ENCODE assay signal across 10 mouse cellular contexts in the genomic region with DNA sequence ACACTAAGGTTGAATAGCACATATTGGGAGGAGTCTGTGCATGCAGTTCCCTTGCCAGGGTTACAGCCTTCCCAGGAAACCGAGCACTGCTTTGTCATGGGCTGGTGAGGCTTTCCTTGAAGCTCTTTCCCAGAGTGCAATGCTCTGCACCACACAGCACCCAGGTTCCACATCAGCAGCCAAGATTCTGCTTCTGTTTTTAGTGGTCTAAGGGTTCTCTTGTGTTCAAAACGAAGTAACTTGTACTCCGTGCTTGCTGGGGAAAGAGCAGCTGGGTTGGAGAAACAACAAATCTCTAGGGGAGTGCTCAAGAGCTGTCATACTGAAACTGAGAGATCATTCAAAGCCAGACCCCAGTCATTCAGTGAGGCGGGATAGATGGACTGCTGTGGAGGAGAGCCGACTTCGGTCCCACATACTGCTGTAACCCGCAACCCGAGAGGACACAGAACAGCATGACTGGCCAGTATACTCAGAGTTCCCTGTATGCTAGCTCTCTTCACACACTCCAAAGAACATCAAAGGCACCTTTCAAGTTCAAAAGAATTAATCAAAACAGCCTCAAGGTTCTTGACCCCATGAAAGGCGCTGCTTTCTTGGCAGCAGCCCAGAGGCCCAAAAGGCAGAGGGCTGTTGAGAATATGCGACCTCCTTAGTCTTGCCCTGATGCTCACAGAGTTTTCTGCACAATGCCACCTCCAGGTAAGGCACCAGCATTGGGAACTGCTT. TPM values are rescaled to one million over a fixed set of nuclear protein-coding genes. Genes with fewer than 3 reads are reported as not detected.
DNase-seq lines count a peak whose midpoint lies in the region; ATAC-seq lines count a peak whose summit lies in the region.
"Had no signal": no experiment of that assay in that cellular context is flagged by ENCODE, and none has a peak within 500 bp of the region (broad histone marks: within the 10 kb centered on the region; RNA-seq: fewer than 3 reads in every experiment).

No protein-coding gene starts in this region.

- no peak overlapping the region for H3K4me2 ChIP-seq in heart, embryonic 14.5 days (ENCODE audit: low read length)
- H3K4me2 ChIP-seq in hindbrain, embryonic 16.5 days (ENCODE audit: low read length), result no peak overlapping the region
- H3K4me2 ChIP-seq: heart, embryonic 15.5 days had no signal

- H3K27me3 ChIP-seq in heart, embryonic 14.5 days (ENCODE audit: control insufficient read depth, insufficient read depth, low read length), result no peaks in the 10 kb centered on the region
- no peaks in the 10 kb centered on the region for H3K27me3 ChIP-seq in hindbrain, embryonic 16.5 days (replicated peaks; ENCODE audit: control insufficient read depth, insufficient read depth, low read length)
- H3K27me3 ChIP-seq: heart, embryonic 15.5 days had no signal

- H3K27ac ChIP-seq in heart, embryonic 14.5 days (replicated peaks in 1 of 2; ENCODE audit: control insufficient read depth in 1 of 2, insufficient read depth in 1 of 2, low read depth in 2 of 2, low read length in 2 of 2), result no peak overlapping the region
- no peak overlapping the region for H3K27ac ChIP-seq in hindbrain, embryonic 16.5 days (ENCODE audit: low read depth, low read length)
- H3K27ac ChIP-seq: heart, embryonic 15.5 days had no signal

- H3K4me1 ChIP-seq in heart, embryonic 14.5 days (ENCODE audit: control insufficient read depth in 2 of 2, insufficient read depth in 2 of 2, low read length in 2 of 2), result peaks cover 15 to 21% of the 10 kb centered on the region in 2 experiments
- peaks cover 14% of the 10 kb centered on the region for H3K4me1 ChIP-seq in hindbrain, embryonic 16.5 days (ENCODE audit: control insufficient read depth, insufficient read depth, low read depth, low read length)

- ATAC-seq in heart, embryonic 14.5 days (ENCODE audit: insufficient number of reproducible peaks, insufficient read depth, low FRiP score, low read depth), result no peak
- ATAC-seq in hindbrain, embryonic 16.5 days, result peak; percentile 48
- ATAC-seq in megakaryocyte-erythroid progenitor cell, adult 5-6 weeks (replicated peaks; ENCODE audit: low FRiP score, low TSS enrichment, poor library complexity, severe bottlenecking), result no peak

- no peaks in the 10 kb centered on the region for H3K36me3 ChIP-seq in heart, embryonic 14.5 days (ENCODE audit: control insufficient read depth, insufficient read depth, low read length)
- no peaks in the 10 kb centered on the region for H3K36me3 ChIP-seq in hindbrain, embryonic 16.5 days (ENCODE audit: control insufficient read depth, insufficient read depth, low read length)
- H3K36me3 ChIP-seq: heart, embryonic 15.5 days had no signal

- no peak overlapping the region for H3K4me3 ChIP-seq in heart, embryonic 14.5 days (ENCODE audit: control insufficient read depth in 1 of 2, insufficient read depth in 1 of 2, low read depth in 1 of 2, low read length in 2 of 2)
- no peak overlapping the region for H3K4me3 ChIP-seq in hindbrain, embryonic 16.5 days (ENCODE audit: low read length)
- H3K4me3 ChIP-seq: heart, embryonic 15.5 days had no signal

- H3K9ac ChIP-seq in heart, embryonic 14.5 days (ENCODE audit: low read length), result 0 out of 2 replicates have a peak overlapping the region, but pooled peaks have one; percentile 34
- 0 out of 2 replicates have a peak overlapping the region, but pooled peaks have one; percentile 7 for H3K9ac ChIP-seq in hindbrain, embryonic 16.5 days (ENCODE audit: low read depth, low read length)
- H3K9ac ChIP-seq: heart, embryonic 15.5 days had no signal

- no peaks in the 10 kb centered on the region for H3K9me3 ChIP-seq in heart, embryonic 14.5 days (ENCODE audit: control insufficient read depth, low read length)
- H3K9me3 ChIP-seq in hindbrain, embryonic 16.5 days (ENCODE audit: control insufficient read depth, low read length), result no peaks in the 10 kb centered on the region
- H3K9me3 ChIP-seq: heart, embryonic 15.5 days had no signal

- WGBS in heart, embryonic 14.5 days, result 41% methylated on average over 10 of the region's 10 CpGs
- 32% methylated on average over 10 of the region's 10 CpGs for WGBS in hindbrain, embryonic 16.5 days

- no peak for DNase-seq in heart, adult 18-20 months
- DNase-seq in adrenal gland, postnatal 36 days, result peak; percentile 60 to 76
- peak; percentile 26 for DNase-seq in lung, postnatal 36 days
- DNase-seq in gastrocnemius, adult 18-20 months (ENCODE audit: low spot score), result no peak
- no peak for DNase-seq in layer of hippocampus, adult 9-10 months (ENCODE audit: low spot score)
- DNase-seq: thymus, postnatal 14 days had no signal

RNA-seq across cellular contexts. Expression of a gene that starts 35.5 kb away (rescaled TPM):
- polyA plus RNA-seq in heart, embryonic 14.5 days (2014; fragmentation: Nextera tagmentation; extraction: Ambion mirVana), result 15.7 and 17.7 TPM in 2 replicates
- 1 to 10 TPM; 2.2 to 2.3 TPM for total RNA-seq in heart, adult 18-20 months (2021)
- under 1 TPM; 0.33 to 0.56 TPM for total RNA-seq in adrenal gland, postnatal 36 days (2021)
- polyA plus RNA-seq in hindbrain, embryonic 16.5 days (2015; fragmentation: Nextera tagmentation; extraction: Ambion mirVana), result 1.8 and 2.3 TPM in 2 replicates
- total RNA-seq in gastrocnemius, adult 18-20 months (2021), result not detected
- total RNA-seq in megakaryocyte-erythroid progenitor cell, adult 5-6 weeks (2014; fragmentation: Nextera tagmentation), result not detected in 2 replicates
- not detected in 2 replicates for total RNA-seq in megakaryocyte-erythroid progenitor cell, adult 5-6 weeks (2017)

RNA-seq across cellular contexts. Expression of a gene that starts 36.9 kb away (rescaled TPM):
- polyA plus RNA-seq in heart, embryonic 14.5 days (2014; fragmentation: Nextera tagmentation; extraction: Ambion mirVana), result 0.26 and 0.50 TPM in 2 replicates
- total RNA-seq in heart, adult 18-20 months (2021), result under 1 TPM; 0.30 to 0.41 TPM
- total RNA-seq in adrenal gland, postnatal 36 days (2021), result not detected
- polyA plus RNA-seq in hindbrain, embryonic 16.5 days (2015; fragmentation: Nextera tagmentation; extraction: Ambion mirVana), result not detected in 2 replicates
- total RNA-seq in gastrocnemius, adult 18-20 months (2021), result not detected
- not detected in 2 replicates for total RNA-seq in megakaryocyte-erythroid progenitor cell, adult 5-6 weeks (2014; fragmentation: Nextera tagmentation)
- not detected in 2 replicates for total RNA-seq in megakaryocyte-erythroid progenitor cell, adult 5-6 weeks (2017)

Comparison
In these comparisons a context has a peak if more than half of its experiments do, and no peak if none do; other contexts are left out.
1. DNase-seq: peak in adrenal gland, postnatal 36 days (2 of 2) and lung, postnatal 36 days (single experiment); none in heart, adult 18-20 months (0 of 2), gastrocnemius, adult 18-20 months (single experiment) and layer of hippocampus, adult 9-10 months (single experiment).